Mouse (Mus musculus) C2C12 (cell line): ENCODE results near the gene Haus2.

Source experiments
- CTCF ChIP-seq: IDR thresholded peaks from one replicate; pipeline ENCODE4 v1.5.1; 2011; ENCODE audit not compliant: control insufficient read depth, insufficient read depth, insufficient read length
- MYOG ChIP-seq: IDR thresholded peaks from one replicate; pipeline ENCODE4 v1.6.1; 2011; ENCODE audit not compliant: control insufficient read depth, insufficient read length; ENCODE audit errors: extremely low read depth

DNA sequence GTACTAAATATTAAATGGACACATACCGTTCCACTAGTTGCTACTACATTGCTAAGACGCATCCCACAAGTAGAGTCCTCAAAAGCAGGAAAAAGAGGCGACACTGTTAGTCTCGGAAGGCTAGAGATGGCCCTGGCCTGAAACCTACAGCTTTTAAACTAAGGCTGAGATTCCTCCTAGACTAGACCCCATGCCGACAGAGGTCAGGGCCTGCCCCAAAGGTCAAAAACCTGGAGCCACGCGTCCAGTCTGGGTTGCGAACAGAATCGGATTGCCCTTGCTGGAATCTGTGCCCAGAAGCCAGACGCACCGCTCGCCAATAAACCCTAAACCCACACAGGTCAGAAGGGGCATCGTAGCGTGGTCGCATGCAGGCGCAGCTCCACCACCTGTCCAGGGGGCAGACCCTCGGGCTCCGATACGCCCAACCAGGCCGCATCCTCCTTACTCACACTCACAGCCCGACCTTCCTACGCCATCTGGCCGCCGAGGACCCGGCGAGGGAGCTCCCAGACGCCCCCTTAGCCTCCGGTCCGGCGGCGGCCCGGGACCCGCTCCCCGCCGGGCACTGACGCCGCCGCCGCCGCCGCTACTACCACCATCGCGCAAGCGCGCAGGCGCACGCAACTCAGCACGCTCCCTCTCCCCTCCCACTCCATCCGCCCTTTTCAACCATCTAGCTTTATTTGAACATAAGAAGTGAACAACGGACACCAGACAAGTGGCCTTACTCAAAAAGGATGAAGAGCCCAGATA lies 45.8 kb upstream of the Haus2 start, which contains the start of gene Zfp106:
- no peak for TF ChIP-seq MYOG
- TF ChIP-seq CTCF, result no peak
